Mouse (Mus musculus): ENCODE data around the gene Gm14399.
"Not testable (repeated sequence)": the region's sequence is repeated elsewhere in the genome, so short reads cannot be mapped to it uniquely, and the experiment has no call there.

The Gm14399 gene

DNA sequence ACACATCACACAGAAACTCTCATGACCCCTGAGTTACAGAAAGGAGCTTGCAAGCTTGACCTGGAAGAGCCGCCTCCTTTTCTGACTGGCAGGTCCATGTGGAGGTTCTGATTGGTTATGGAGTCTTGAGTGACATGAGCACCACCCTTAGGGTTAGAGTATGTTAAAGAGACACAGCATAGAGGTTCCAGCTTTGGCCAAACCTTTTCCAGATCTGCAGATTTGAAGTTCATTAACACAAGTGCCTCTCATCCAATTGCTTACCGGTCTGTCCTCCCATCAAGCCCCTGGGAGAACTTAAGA is at the start of gene Gm14399:
Gene Gm14399 (minus strand): TSS at position 20 of the 303 bp plus-strand sequence.
- DNase-seq (ENCODE audit: low read depth), result not testable (repeated sequence)

DNA sequence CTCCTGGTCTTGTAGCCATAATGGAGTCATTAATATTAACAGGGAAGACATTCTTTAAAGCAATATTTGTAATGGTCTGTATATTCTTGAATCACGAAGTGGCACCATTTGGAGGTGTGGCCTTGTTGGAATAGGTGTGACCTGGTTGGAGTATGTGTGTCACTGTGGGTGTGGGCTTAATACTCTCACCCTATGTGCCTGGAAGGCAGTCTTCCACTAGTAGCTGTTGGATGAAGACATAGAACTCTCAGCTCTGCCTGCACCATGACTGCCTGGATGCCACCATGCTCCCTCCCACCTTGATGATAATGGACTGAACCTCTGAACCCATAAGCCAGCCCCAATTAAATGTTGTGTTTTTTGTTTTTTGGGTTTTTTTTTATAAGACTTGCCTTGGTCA is 37.2 kb upstream of the Gm14399 start:
- not testable (repeated sequence) for DNase-seq (ENCODE audit: low read depth)

DNA sequence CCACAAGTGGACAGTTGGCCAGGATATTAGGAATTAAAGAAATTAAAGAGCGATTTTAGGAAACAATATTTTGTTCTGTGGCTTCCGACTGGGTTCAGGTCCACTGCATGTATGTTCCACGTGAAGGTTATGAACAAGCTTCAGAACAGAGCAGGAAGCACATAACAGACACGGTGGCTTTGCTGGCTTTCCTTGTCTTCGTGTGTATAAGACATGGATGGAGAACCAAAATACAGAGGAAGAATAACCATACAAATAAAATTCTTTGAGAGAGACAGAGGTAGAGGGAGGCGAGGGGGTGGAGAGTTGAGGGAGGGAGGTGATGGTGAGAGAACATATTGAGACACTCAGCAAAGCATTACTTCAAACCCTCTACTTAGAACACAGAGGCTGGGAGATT is 34.5 kb upstream of the Gm14399 start:
- DNase-seq (ENCODE audit: low read depth), result no peak

DNA sequence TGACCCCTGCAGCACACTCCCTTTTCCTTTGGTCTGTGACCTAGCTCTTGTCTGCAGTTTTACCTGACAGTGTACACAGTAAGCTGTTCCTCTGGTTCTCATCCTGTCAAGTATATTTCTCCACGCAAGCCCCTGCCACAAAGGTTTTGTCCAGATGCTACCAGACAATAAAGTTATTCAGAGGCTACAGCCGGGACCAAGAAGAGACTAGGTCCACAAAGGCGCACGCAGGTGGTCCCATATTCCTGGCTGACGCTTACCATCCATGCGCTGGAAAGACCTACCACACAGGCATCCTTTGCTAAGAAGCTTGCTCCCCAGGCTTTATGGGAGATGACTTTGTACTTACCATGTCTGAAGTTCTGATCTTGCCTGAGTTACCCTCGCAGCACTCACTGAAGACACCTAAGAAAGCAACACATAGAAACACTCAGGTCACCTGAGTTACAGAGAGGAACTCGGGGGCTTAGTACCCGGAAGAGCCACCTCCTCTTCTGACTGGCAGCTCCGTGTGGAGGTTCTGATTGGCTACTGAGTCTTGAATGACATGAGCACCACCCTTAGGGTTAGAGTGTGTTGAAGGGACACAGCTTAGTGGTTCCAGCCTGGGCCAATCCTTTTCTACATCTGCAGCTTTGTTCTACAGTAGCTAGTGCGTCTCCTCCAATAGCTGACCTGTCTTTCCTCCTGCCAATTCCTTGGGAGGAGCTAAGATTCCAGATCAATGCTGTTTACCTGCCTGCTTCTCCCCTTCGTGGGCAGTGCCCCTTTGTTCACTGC is 33.8 kb upstream of the Gm14399 start, which contains the start of gene Gm14443:
Gene Gm14443 (minus strand): TSS at position 471 of the 780 bp plus-strand sequence.
- DNase-seq (ENCODE audit: low read depth), result peak; percentile 19

DNA sequence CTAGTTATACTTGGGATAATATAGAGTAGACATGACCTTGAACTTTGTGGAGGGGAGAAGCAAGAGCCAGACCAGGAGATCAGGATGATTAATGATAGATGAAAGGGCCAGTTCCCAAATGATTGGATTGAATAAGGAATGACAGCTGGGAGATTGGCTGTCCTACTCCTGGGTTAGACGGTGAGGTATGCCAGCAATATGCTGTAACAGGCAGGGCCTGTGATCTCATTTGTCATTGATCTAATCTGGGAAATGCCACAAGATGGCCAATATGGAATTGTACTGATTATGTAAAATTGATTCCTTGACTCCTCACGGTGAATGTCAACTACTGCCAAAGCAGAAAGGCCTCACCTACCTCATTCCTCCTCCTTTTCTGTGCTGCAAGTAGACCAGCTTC is 32.2 kb upstream of the Gm14399 start:
- not testable (repeated sequence) for DNase-seq (ENCODE audit: low read depth)

DNA sequence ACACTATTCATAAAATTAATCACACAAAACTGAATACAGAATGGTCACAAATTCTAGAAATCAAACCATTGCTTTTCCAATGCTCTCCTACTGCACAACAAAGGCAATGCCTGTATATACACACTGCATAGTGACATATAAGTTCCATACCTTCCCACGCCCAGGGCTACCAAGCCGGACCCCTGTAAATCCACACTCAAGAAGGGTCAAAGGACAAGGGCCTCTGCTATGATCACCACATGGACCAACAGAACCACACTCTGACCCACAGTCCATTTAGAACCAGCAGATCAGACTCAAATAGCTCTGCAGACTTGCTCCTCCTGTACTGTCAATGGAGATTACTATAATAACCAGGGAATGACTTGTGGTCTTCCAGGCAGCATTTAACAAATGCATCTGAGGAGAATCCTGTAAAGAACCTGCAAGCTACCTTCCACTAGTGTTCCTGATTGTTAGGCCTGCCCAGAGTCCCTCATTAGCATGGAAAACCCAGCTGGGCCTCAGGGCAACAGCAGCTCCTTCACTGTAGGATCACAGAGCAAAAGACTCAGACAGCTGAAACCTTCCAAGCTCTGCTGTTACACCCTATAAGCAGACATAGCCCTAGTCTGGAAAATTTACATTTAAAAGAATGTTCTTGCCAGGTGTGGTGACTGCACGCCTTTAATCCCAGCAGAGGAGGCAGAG is 31.2 kb upstream of the Gm14399 start:
- not testable (repeated sequence) for DNase-seq (ENCODE audit: low read depth)

DNA sequence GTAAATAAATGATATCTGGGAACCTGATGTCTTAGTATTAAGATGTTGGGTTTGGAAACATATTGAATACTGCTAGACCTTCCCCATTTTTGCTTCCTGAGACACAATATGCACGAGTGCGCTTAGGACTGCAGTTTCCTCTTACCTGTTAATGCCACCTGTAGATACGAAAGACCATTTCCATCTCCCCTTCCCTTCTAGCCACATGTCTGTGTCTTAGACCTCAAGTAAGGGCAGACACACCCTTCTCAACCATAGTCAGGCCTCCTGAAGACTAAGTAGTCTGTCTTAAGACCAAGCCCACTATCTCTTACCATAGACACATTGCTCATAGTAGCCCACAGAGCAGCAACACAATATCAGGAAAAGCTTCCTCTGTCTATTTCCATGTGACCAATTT is 30.3 kb upstream of the Gm14399 start:
- no peak for DNase-seq (ENCODE audit: low read depth)

DNA sequence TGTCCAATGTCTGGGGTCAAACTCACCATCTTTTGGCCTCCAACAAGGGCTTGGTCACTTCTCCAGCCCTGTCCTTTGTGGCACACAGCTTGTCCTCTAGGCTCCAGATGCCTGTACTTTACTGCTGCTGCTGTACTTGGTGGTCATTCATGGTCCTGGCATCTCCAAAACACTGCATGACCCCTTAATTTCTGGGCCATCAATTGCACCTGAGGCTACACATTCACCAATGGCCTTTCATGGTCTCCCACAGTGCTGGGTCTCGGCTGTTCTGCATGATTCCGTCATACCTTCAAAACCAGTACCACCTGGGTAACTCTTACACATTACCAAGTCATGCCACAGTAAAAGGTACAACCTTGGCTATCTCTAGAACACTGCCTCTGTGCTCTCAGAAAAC is 25.1 kb upstream of the Gm14399 start:
- DNase-seq (ENCODE audit: low read depth), result not testable (repeated sequence)

DNA sequence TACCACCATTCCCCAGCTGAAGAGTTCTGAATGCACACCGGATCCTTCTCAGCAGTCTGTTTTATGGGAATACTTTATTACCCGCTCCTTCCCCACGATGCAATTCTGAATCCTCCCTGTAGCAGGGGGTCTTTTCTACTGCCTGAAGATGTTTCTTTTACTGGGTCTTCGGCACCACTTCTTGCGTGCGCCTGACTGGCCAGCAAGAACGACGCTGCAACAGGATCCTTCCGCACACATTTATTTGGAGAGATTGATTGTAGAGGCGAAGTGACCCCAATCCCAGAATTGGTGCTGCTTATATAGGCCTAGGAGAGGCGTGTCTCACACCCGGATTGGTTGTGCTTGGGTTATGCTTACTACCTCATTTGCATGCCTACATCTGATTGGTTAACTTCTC is 23.3 kb upstream of the Gm14399 start:
- DNase-seq (ENCODE audit: low read depth), result not testable (repeated sequence)

DNA sequence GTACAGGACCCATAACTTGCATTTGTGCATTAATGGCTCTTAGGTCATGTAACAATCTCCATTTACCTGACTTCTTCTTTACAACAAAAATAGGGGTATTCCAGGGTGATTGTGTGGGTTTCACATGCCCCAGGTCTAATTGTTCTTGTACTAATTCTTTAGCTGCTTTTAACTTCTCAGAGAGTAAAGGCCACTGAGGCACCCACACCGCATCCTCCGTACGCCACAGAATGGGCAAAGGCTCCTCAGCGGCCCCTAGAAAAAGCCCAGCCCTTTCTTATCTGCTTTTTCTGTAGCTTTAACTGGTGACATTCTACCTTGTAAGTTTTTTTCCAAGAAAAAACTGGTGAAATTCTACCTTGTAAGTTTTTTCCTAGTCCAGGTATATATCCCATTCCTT is 19.6 kb upstream of the Gm14399 start:
- DNase-seq (ENCODE audit: low read depth), result not testable (repeated sequence)

DNA sequence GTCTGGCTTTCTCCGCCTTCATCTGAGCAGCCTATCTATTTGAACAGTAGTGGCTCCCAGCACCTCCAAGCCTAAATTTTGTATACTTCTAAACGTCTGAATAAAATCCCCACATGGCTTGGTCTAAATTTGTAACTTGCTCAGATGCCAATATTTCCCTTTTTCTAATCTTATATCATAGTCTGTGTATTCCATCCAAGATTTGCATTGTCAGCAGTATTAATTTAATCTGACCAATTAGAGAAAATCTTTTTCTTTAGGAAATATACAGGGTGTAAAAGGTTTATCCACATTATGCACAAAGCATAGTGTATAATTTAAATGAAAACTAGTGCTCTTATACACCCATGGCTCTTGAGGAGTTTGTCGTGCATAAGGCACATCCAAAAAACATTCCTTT is 16.8 kb upstream of the Gm14399 start:
- DNase-seq (ENCODE audit: low read depth), result no peak

DNA sequence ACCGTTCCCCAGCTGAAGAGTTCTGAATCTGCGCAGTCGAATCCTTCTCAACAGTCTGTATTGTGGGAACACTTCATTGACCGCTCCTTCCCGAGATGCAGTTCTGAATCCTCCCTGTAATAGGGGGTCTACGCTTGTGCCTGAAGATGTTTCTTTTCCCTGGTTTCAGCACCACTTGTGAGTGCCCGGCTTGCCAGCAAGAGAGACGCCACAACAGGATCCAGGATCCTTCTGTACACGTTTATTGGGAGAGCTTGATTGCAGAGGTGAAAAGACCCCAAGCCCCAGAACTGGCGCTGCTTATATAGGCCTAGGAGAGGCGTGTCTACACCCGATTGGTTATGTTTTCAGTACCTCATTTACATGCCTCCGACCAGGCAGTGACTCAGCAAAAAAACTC is 14.9 kb upstream of the Gm14399 start:
- DNase-seq (ENCODE audit: low read depth), result no peak

DNA sequence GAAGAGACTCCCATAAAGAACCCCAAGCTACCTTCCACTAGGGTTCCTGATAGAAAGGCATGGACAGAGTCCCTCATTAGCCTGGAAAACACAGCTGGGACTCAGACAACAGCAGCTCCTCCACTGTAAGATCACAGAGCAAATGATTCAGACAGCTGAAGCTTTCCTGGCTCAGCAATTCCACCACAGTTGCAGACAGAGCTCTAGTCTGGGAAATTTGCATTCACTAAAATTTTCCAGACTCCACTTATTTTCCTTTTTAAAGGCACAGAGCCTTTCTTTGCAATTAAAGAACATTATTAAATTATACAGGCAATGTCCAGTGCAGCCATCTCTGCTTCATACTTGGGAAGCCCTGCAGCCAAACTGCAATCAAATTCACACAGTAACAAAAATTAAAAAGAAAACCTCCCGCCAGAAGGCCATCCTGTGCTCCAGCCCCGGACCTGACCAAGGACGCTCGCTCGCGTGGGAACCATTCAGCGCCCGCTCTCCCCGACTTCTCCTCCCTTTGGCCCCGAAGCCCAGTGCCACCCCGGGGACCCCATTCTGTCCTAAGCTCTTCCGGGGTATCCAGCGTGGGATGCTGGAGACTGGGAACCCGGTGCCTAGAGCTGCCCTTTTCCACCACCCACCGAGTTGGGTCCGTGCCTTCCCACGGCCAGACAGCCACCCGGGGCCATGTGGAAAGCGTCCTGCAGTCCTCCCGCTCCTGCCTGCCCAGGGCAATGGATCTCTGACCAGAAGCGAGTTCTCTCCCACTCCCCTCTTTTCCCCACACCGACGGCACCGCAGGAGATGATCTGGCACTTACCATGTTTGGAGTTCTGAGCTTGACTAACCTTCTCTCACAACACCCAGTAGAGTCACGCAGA is 457 bp downstream of the Gm14399 start:
- DNase-seq (ENCODE audit: low read depth), result not testable (repeated sequence)

DNA sequence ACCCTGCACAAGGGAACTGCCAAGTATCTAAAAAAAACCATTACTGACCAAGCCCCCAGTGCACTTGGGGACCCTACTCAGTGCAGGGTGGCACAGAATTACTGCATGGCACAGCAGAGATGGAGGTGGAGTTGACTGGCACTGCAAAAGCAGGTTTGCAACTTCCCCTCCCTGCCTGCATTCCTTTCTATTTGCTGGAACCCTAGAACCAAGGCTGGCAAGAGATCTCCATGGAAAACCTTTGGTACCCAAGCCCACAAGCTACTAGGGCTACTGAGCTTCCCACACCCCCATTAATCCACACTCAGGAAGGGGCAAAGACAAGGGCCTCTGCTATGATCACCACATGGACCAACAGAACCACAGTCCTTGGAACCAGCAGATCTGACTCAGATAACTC is 1.2 kb downstream of the Gm14399 start:
- DNase-seq (ENCODE audit: low read depth), result not testable (repeated sequence)
